Mouse (Mus musculus): Measurements from ENCODE around the gene Kcnn1. TPM values are rescaled to one million over a fixed set of nuclear protein-coding genes. Genes with fewer than 3 reads are reported as not detected.
A peak's percentile ranks its signal among the peaks of the same experiment; 100 is the strongest.

Gene Kcnn1
- polyA plus RNA-seq, 1 experiment from 2014 or later = 26.9 TPM

DNA sequence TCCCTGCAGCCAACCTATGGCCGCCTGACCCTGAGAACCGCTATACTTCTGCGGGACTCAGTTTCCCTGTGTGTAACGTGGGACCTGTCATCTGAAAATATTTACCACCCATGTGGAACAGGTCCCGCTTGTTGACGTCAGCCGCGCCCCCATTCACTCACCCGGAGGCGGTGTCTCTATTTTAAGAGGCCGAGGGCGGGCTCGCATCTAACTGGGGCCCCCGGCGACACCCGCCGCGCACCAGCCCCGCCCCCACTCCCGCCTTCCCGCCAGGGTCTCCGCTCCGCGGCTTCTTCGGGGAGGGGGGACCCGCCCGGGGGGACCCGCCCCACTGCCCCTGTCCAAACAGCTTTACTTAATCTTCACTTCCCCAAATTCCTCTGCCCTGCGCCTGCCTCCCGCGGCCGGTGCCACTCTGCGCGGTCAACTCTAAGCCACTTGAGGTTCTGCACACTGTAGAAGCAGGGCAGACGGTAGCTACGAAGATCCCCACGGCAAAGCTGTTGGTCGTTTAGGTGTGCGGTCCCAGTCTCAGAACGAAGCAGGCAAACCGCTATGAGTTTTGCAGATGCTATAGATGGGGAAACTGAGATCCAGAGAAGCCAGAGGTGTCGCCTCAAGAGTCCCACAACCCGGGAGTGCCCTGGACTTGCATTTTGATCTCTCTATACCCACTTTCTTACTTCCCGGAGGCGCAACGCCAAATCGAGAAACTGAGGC lies 59.1 kb downstream of the Kcnn1 start:
- H3K9me3 ChIP-seq = no peaks in the 10 kb centered on the region
- H3K27me3 ChIP-seq = peaks cover 74% of the 10 kb centered on the region
- no peak; the same call in 1 of the 2 replicates for ATAC-seq
- H3K36me3 ChIP-seq = no peaks in the 10 kb centered on the region
- H3K4me1 ChIP-seq (replicated peaks) = peaks cover 19% of the 10 kb centered on the region
- WGBS = 2% methylated on average over 42 of the region's 47 CpGs
- H3K4me2 ChIP-seq (replicated peaks) = peak overlapping the region; percentile 73
- H3K4me3 ChIP-seq (replicated peaks) = peak overlapping the region; percentile 49
- no peak overlapping the region for H3K27ac ChIP-seq
- peak overlapping the region; percentile 63; the same call in 1 of the 2 replicates for H3K9ac ChIP-seq (replicated peaks)

DNA sequence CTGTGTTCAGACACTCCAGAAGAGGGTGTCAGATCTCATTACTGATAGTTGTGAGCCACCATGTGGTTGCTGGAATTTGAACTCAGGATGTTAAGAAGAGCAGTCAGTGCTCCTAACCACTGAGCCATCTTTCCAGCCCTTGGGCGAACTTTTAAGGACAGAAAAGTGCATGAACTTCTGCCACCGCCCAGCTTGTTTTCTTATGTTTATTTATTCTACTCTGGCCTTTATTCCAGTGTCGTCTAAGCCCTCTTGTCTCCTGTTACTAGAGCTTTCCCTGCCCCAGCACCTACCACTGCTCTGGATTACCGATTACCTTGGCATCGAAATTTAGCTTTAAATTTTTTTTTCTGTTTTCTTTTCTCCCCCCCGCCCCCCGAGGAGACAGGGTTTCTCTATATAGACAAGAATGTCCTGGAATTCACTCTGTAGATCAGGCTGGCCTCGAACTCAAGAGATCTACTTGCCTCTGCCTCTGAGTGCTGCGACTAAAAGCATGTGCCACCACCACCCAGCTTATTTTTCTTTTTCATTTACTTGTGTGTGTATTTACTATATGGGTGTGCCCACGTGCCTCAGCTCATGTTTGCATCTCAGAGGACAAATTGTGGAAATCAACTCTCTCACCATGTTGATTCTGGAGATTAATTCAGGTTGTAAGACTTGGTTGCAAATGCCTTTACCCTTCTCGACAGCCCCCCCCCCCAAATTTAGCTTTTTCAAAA lies 60.1 kb downstream of the Kcnn1 start:
- Histone ChIP-seq H3K4me3 (replicated peaks) (no peak overlapping the region), H3K9me3 (no peaks in the 10 kb centered on the region), H3K27ac (no peak overlapping the region), H3K36me3 (no peaks in the 10 kb centered on the region), H3K4me1 (replicated peaks) (peaks cover 26% of the 10 kb centered on the region), H3K9ac (replicated peaks) (no peak overlapping the region), H3K4me2 (replicated peaks) (no peak overlapping the region), H3K27me3 (peaks cover 83% of the 10 kb centered on the region)
- no peak for ATAC-seq
- 70% methylated on average over 11 of the region's 11 CpGs for WGBS

DNA sequence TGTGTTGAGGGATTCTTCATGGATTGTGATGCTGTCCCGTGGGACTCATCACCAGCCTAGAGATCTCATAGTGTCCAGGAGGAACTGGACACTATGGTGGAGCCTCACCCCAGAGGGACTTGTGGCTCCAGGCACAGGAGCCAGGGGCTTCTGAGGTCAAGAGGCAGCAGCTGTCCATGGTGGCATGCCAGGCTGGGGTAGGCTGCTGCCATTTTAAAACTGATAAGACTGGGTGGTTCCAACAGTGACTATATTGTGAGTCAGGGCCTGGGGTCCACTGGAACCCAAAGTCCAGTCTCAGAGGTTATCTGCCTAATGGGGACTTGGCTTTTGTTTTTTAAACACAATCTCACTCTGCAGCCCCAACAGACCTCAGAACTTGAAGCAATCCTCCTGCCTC lies 61.2 kb downstream of the Kcnn1 start:
- H3K9ac ChIP-seq (replicated peaks) = no peak overlapping the region
- H3K9me3 ChIP-seq = no peaks in the 10 kb centered on the region
- no peak overlapping the region for H3K4me3 ChIP-seq (replicated peaks)
- peaks cover 35% of the 10 kb centered on the region for H3K4me1 ChIP-seq (replicated peaks)
- 79% methylated on average over 1 of the region's 1 CpGs for whole genome bisulfite sequencing
- no peaks in the 10 kb centered on the region for H3K36me3 ChIP-seq
- H3K4me2 ChIP-seq (replicated peaks) = no peak overlapping the region
- H3K27me3 ChIP-seq = peaks cover 82% of the 10 kb centered on the region
- no peak overlapping the region for H3K27ac ChIP-seq
- no peak for ATAC-seq

DNA sequence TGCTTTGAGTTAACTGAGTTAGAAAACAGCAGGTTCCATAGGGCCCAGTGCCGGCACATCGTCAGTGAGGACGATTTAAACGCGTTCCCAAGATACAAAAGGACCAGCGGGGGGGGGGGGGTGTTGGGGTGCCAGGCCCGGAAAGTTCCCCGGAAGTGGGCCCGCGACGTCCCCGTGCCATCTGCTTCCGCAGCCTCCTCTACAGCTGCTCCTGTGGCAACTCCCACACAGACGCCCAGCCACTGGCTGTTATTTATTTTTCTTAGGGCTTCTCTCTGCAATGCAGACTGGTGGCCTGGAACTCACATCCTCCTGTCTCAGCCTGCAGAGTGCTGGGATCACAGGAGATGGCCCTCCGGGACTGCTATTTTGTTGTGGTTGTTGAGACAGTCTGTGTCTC lies 61.9 kb downstream of the Kcnn1 start:
- no peak for ATAC-seq
- Histone ChIP-seq H3K9ac (replicated peaks) (no peak overlapping the region), H3K4me3 (replicated peaks) (no peak overlapping the region), H3K27ac (no peak overlapping the region), H3K9me3 (no peaks in the 10 kb centered on the region), H3K4me1 (replicated peaks) (peaks cover 41% of the 10 kb centered on the region), H3K27me3 (peaks cover 78% of the 10 kb centered on the region), H3K4me2 (replicated peaks) (no peak overlapping the region), H3K36me3 (no peaks in the 10 kb centered on the region)
- 42% methylated on average over 15 of the region's 15 CpGs for WGBS

DNA sequence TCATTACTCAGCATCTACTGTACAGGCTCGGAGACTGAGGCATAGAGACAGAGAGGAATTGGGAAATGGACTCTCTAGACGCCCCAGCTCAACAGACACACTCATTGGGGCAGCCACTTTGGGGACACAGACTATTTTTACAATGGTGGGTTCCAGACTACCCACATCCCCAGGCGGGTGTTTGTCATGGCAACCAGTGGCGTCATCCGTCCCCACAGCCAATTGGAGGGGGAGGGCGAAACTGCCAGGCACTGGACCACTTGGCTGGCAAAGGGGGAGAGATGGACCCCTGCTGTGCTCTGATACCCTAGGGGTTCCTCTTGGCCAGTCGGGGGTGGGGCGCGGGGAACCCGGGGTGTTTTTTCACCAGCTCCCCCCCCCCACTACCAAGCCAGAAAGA lies 62.4 kb downstream of the Kcnn1 start:
- Histone ChIP-seq H3K27me3 (peaks cover 78% of the 10 kb centered on the region), H3K4me1 (replicated peaks) (peaks cover 43% of the 10 kb centered on the region), H3K4me2 (replicated peaks) (no peak overlapping the region), H3K4me3 (replicated peaks) (no peak overlapping the region), H3K9ac (replicated peaks) (no peak overlapping the region), H3K27ac (no peak overlapping the region), H3K36me3 (no peaks in the 10 kb centered on the region), H3K9me3 (no peaks in the 10 kb centered on the region)
- 53% methylated on average over 10 of the region's 10 CpGs for WGBS
- ATAC-seq = no peak

DNA sequence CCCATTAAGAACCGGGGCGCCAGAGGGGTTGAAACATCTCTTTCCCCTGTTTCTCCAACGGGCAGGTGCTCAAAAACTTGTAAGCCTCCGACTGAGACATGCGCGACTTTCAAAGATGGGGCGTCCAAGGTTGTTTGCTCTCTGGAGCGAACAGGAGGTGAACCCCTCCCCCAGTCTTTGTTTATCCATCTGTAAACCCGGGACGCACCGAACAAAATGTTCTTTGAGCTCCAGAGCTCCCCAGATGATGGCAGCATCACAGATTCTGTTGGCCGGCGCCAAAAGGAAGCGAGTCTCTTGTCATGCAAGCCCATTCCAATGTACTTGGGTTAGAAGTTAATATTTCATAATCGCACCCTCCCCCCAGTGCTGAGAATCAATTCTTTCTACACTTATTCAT lies 64.8 kb downstream of the Kcnn1 start:
- peak overlapping the region; percentile 80 for H3K4me2 ChIP-seq (replicated peaks)
- H3K9me3 ChIP-seq = no peaks in the 10 kb centered on the region
- H3K36me3 ChIP-seq = no peaks in the 10 kb centered on the region
- H3K4me1 ChIP-seq (replicated peaks) = peaks cover 36% of the 10 kb centered on the region
- H3K27me3 ChIP-seq = peaks cover 63% of the 10 kb centered on the region
- 13% methylated on average over 15 of the region's 15 CpGs for WGBS
- no peak for ATAC-seq
- H3K4me3 ChIP-seq (replicated peaks) = peak overlapping the region; percentile 56
- H3K9ac ChIP-seq (replicated peaks) = no peak overlapping the region
- no peak overlapping the region for H3K27ac ChIP-seq

DNA sequence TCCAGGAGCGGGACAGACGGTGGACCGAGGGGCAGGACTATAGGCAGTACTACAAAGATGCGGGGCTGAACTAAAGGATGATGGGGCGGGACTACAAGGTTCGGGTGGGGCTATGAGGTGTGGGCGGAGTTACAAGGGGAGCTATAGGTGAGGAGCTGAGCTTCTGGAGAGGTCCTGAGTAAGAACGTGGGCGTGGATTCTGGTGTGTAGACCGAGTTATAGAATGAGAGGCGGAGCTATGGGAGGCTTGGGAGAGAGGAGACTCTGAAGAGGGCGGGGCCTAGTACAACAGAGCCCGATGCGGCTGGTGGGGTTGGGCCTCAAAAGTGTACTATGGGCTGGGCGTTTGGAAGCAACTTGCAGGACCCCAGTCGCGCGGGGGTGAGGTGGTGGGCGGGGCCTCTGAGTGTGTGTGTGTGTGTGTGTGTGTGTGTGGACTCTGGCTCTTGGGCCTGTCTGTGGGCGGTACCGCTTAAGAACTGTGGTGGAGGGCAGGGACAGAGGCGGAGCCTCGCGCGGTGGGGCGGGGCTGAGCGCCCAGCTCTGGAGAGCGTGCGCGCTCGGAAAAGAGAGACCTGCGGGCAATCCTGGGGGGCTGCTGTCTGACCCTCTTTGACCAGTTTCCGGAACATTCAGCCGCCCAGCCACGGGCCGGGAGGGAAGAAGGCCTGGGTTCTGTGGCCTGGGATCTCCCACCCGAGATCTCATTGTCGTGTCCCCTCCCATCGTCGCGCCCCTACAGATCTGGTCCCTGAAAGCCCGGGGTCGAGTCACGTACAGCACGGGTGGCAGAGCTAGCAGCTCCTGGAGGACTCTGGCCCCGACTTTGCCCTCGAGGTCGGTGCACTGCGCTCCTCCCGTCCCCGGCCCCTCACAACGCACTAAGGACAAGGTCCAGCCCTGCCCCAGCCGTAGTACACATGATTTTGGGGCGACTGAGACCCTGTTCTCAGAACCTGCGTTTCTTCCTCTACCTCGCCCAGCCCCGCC lies 65.7 kb downstream of the Kcnn1 start:
- H3K9ac ChIP-seq (replicated peaks) = peak overlapping the region; percentile 76
- no peaks in the 10 kb centered on the region for H3K36me3 ChIP-seq
- H3K27ac ChIP-seq = peak overlapping the region; percentile 39; the same call in 1 of the 2 replicates
- H3K9me3 ChIP-seq = no peaks in the 10 kb centered on the region
- under 1% methylated on average over 57 of the region's 57 CpGs for WGBS
- H3K4me3 ChIP-seq (replicated peaks) = peak overlapping the region; percentile 56
- peaks cover 54% of the 10 kb centered on the region for H3K27me3 ChIP-seq
- peaks cover 44% of the 10 kb centered on the region for H3K4me1 ChIP-seq (replicated peaks)
- H3K4me2 ChIP-seq (replicated peaks) = peak overlapping the region; percentile 80
- ATAC-seq = peak; percentile 80

DNA sequence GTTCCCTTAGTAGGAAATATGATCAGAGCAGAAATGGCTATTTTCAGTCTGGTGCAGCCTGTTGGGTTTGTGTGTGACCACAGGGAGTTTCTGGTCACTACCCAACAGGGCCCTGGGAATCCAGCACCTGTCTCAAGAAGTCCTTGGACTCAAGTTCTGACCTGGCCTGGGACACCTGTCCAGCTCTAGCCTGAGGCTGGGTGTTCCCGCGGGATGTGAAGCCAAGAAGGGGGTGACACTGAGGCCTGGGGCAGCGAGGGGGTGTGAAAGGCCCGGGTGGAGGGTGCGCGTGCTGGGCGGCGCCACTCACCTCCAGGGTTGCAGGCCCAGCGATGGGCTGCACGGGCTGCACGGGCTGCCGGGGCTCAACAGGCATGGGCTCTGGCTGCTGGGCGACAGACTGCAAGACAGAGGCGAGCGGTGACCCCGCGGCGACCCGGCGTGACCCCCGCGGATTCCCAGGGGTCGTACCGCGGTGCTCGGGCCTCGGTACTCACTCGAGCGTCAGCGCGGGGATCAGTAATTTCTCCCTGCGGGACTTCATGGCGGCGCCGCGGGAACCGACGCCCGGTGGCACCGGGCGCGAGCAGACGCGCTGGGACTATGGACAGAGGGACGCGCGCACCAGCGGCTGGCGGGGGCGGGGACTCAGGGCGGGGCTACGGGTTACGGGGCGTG lies 66.5 kb downstream of the Kcnn1 start:
- Histone ChIP-seq H3K4me2 (replicated peaks) (peak overlapping the region; percentile 80), H3K4me3 (replicated peaks) (peak overlapping the region; percentile 56), H3K27me3 (peaks cover 51% of the 10 kb centered on the region), H3K36me3 (no peaks in the 10 kb centered on the region), H3K4me1 (replicated peaks) (peaks cover 49% of the 10 kb centered on the region), H3K9ac (replicated peaks) (peak overlapping the region; percentile 76), H3K27ac (peak overlapping the region; percentile 39), H3K9me3 (no peaks in the 10 kb centered on the region)
- ATAC-seq = peak; percentile 7; the same call in 1 of the 2 replicates
- 3% methylated on average over 49 of the region's 54 CpGs for WGBS

DNA sequence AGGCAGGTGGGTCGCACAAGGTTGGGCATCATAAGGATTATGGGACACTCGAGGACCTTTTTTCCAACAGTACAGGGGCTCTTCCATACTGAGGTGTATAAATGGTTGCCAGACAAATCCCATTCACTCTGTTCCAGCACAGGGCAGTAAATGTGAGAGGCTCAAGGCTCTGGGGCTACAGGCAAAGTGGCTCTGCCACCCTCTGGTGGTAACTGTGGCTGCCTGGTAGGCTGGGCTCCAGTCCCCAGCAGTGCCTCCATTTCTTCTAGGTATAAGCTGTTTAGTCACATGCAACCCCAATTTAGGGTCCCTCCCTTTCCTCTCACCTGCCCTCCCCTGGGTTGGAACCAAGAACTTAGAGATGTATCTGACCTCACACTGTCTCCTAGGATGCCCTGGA lies 67.7 kb downstream of the Kcnn1 start:
- Histone ChIP-seq H3K27me3 (peaks cover 44% of the 10 kb centered on the region), H3K9me3 (no peaks in the 10 kb centered on the region), H3K4me2 (replicated peaks) (0 out of 2 replicates have a peak overlapping the region, but pooled peaks have one; percentile 80), H3K36me3 (no peaks in the 10 kb centered on the region), H3K9ac (replicated peaks) (no peak overlapping the region), H3K4me3 (replicated peaks) (no peak overlapping the region), H3K4me1 (replicated peaks) (peaks cover 56% of the 10 kb centered on the region), H3K27ac (no peak overlapping the region)
- ATAC-seq = no peak
- 94% methylated on average over 2 of the region's 2 CpGs for WGBS

DNA sequence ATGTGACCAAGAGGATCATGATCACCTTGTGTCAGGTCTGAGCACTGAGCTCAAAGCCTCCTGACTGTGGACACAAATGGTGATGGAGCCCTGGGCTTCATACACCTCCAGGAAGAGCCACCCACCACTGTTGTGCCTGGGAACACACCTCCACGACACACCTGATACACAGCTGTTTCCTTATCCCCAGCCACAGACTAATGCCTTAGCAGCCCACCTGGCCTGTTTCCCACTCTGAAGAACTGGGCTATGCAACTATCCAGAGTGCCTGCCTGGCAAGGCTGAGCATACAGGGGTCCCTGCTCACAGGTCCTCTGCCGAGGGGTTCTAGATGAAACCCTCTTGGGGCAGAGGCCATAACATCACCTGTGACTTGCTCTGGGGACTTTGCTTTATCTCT lies 68.8 kb downstream of the Kcnn1 start:
- Histone ChIP-seq H3K4me1 (replicated peaks) (peaks cover 57% of the 10 kb centered on the region), H3K27me3 (peaks cover 39% of the 10 kb centered on the region), H3K27ac (no peak overlapping the region), H3K9ac (replicated peaks) (no peak overlapping the region), H3K4me3 (replicated peaks) (no peak overlapping the region), H3K4me2 (replicated peaks) (no peak overlapping the region), H3K36me3 (peaks cover 3% of the 10 kb centered on the region; the same call in 1 of the 2 replicates), H3K9me3 (no peaks in the 10 kb centered on the region)
- 94% methylated on average over 2 of the region's 2 CpGs for WGBS
- ATAC-seq = no peak

DNA sequence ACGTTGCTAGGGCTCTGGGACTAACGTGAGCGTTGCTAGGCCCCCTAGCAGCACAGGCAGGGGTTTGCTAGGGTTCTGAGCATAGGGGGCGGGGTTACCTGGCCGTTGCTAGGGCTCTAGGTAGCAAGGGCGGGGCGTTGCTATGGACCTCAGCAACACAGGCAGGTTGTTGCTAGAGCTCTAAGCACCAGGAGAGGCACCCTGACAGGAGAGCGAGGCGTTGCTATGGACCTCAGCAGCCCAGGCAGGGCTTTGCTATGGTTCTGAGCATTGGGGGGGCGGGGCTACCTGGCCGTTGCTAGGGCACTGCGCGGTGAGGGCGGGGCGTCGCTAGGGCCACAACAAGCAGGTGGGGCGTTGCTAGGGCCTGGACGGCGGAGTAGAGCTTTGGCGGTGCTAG lies 70.4 kb downstream of the Kcnn1 start:
- under 1% methylated on average over 20 of the region's 20 CpGs for WGBS
- Histone ChIP-seq H3K4me1 (replicated peaks) (peaks cover 52% of the 10 kb centered on the region), H3K9ac (replicated peaks) (peak overlapping the region; percentile 77), H3K27me3 (peaks cover 30% of the 10 kb centered on the region), H3K27ac (peak overlapping the region; percentile 92), H3K4me2 (replicated peaks) (peak overlapping the region; percentile 77), H3K36me3 (peaks cover 17% of the 10 kb centered on the region), H3K4me3 (replicated peaks) (peak overlapping the region; percentile 57), H3K9me3 (no peaks in the 10 kb centered on the region)
- ATAC-seq = peak; percentile 65
